Mouse (Mus musculus): Measurements from ENCODE around the gene Adipor1. TPM values are rescaled to one million over a fixed set of nuclear protein-coding genes. Genes with fewer than 3 reads are reported as not detected.

The Adipor1 gene
- total RNA-seq, 2 experiments from 2014 or later: 62.2 to 64.1 TPM

Other genes starting within 250 kb of the Adipor1 start
- 1 to 10 TPM; 8.0 to 8.5 TPM for gene Chil1, start 233.2 kb upstream of the Adipor1 start, total RNA-seq (2021)
- gene Mybph, start 221.9 kb upstream of the Adipor1 start, total RNA-seq (2021): under 1 TPM in 1 of 2 experiments, not detected in 1; 0.18 TPM
- gene Adora1, start 179.9 kb upstream of the Adipor1 start, total RNA-seq (2021): 100 to 1,000 TPM; 213 to 218 TPM
- not detected for gene Myog, start 125.4 kb upstream of the Adipor1 start, total RNA-seq (2021)
- 10 to 100 TPM; 82.3 to 86.7 TPM for gene Ppfia4, start 82.5 kb upstream of the Adipor1 start, total RNA-seq (2021)
- 10 to 100 TPM; 80.0 to 84.3 TPM for gene Tmem183a, start 53.4 kb upstream of the Adipor1 start, total RNA-seq (2021)
- not detected for gene 4933406M09Rik, start 29.4 kb upstream of the Adipor1 start, total RNA-seq (2021)
- gene Cyb5r1, start 9.8 kb upstream of the Adipor1 start, total RNA-seq (2021): 10 to 100 TPM; 24.0 to 31.4 TPM
- gene Klhl12, start 40.2 kb downstream of the Adipor1 start, total RNA-seq (2021): 10 to 100 TPM; 37.2 to 41.5 TPM
- 10 to 100 TPM; 26.7 to 27.8 TPM for gene Rabif, start 79.3 kb downstream of the Adipor1 start, total RNA-seq (2021)
- gene Mgat4e, start 134.3 kb downstream of the Adipor1 start, total RNA-seq (2021): under 1 TPM in 1 of 2 experiments, not detected in 1; 0.38 TPM
- 10 to 100 TPM; 69.7 to 74.6 TPM for gene Kdm5b, start 144.8 kb downstream of the Adipor1 start, total RNA-seq (2021)
- gene Syt2, start 231.3 kb downstream of the Adipor1 start, total RNA-seq (2021): 10 to 100 TPM; 21.2 to 21.9 TPM